Mouse (Mus musculus) lung, embryonic 16.5 days (tissue): ENCODE results near the gene Cd276. TPM values are rescaled to one million over a fixed set of nuclear protein-coding genes. Genes with fewer than 3 reads are reported as not detected.
"Not testable (repeated sequence)": the region's sequence is repeated elsewhere in the genome, so short reads cannot be mapped to it uniquely, and the experiment has no call there.

Source experiments
- ATAC-seq: fragments of 200-750 bp; cut with Nextera tagmentation; 2 replicates; pipeline ENCODE4 v1.8.0; 2017; ENCODE audit warnings: low read depth, mild to moderate bottlenecking, moderate library complexity
- H3K27ac ChIP-seq: fragments of 300-500 bp; sonication (generic); 2 replicates; pipeline ENCODE4 v1.5.1; 2014; ENCODE audit warnings: mild to moderate bottlenecking, control low read depth, low read length
- H3K27me3 ChIP-seq: fragments of 300-500 bp; sonication (generic); 2 replicates; pipeline ENCODE4 v1.6.1; 2014; ENCODE audit warnings: low read depth, low read length, mixed read lengths; ENCODE audit not compliant: control insufficient read depth, insufficient read depth
- H3K36me3 ChIP-seq: fragments of 300-500 bp; sonication (generic); 2 replicates; pipeline ENCODE4 v1.6.1; 2014; ENCODE audit warnings: low read length; ENCODE audit not compliant: control insufficient read depth, insufficient read depth
- H3K4me1 ChIP-seq: fragments of 300-500 bp; sonication (generic); replicated peaks from 2 replicates; pipeline ENCODE4 v1.6.1; 2014; ENCODE audit warnings: low read length, mixed read lengths; ENCODE audit not compliant: control insufficient read depth, insufficient read depth
- H3K4me2 ChIP-seq: fragments of 300-500 bp; sonication (generic); 2 replicates; pipeline ENCODE4 v1.6.1; 2014; ENCODE audit warnings: low read depth, low read length, control low read depth
- H3K4me3 ChIP-seq: fragments of 300-500 bp; sonication (generic); 2 replicates; pipeline ENCODE4 v1.5.1; 2014; ENCODE audit warnings: mild to moderate bottlenecking, low read length, control low read depth
- H3K9ac ChIP-seq: fragments of 300-500 bp; sonication (generic); 2 replicates; pipeline ENCODE4 v1.6.1; 2014; ENCODE audit warnings: low read length, control low read depth
- H3K9me3 ChIP-seq: fragments of 300-500 bp; sonication (generic); 2 replicates; pipeline ENCODE4 v1.6.1; 2016; ENCODE audit warnings: low read length; ENCODE audit not compliant: control insufficient read depth
- WGBS: fragments of 180-500 bp; shearing (Covaris S2); extraction: QIAGEN DNeasy Blood & Tissue Kit; methylation state at CpG from one replicate; pipeline ENCODE4 v1.1.7; 2014; 5-methylcytosine and 5-hydroxymethylcytosine counted together
- polyA plus RNA-seq: library from polyadenylated mRNA; unstranded; fragments of >200 nt; fragmentation: Nextera tagmentation; extraction: Ambion mirVana; gene quantifications from 2 replicates; pipeline ENCODE4 v1.2.1, GENCODE M21; 2015

The Cd276 gene
- polyA plus RNA-seq, 1 experiment from 2014 or later: 41.2 TPM

DNA sequence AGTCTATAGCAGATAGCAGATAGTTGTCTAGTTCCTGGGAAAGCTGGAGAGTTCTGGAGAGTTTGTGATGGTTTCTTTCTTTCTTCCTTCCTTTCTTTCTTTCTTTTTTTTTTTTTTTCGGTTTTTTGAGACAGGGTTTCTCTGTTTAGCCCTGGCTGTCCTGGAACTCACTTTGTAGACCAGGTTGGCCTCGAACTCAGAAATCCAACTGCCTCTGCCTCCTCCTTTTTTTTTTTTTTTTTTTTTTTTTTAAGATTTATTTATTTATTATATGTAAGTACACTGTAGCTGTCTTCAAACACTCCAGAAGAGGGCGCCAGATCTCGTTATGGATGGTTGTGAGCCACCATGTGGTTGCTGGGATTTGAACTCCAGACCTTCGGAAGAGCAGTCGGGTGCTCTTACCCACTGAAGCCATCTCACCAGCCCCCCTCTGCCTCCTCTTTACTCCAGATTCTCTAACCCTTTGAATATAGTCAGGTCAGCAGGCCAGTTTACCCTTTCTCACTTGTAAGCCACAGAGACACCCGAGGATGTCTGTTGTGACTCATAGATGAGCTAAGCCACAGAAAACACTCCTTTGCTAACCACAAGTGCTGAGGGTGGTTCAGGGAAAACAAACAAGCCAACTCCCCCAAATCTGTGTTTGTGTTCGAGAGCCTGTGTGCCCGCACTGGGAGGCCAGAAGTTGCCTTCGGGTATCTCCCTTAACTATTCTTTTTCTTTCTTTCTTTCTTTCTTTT lies 25.4 kb upstream of the Cd276 start:
- not testable (repeated sequence) for H3K4me3 ChIP-seq, H3K9me3 ChIP-seq, H3K36me3 ChIP-seq, H3K27ac ChIP-seq, ATAC-seq, H3K4me1 ChIP-seq, H3K4me2 ChIP-seq, H3K27me3 ChIP-seq, H3K9ac ChIP-seq
- 75% methylated on average over 10 of the region's 10 CpGs for WGBS

- Histone ChIP-seq H3K27me3 (no peaks in the 10 kb centered on the region), H3K27ac (no peak overlapping the region), H3K4me2 (no peak overlapping the region), H3K9me3 (no peaks in the 10 kb centered on the region), H3K9ac (no peak overlapping the region), H3K36me3 (no peaks in the 10 kb centered on the region), H3K4me3 (no peak overlapping the region), H3K4me1 (peaks cover 7% of the 10 kb centered on the region)
- no peak for ATAC-seq
- WGBS: 7% methylated on average over 3 of the region's 3 CpGs
Observed at GRCm38 (mm10) chr9:58578669-58579068, 23.4 kb upstream of the Cd276 start.

- H3K9ac ChIP-seq: no peak overlapping the region
- no peaks in the 10 kb centered on the region for H3K27me3 ChIP-seq
Observed at GRCm38 (mm10) chr9:58571001-58571400, 15.8 kb upstream of the Cd276 start.

GRCm38 (mm10) chr9:58567682-58568081 lies 12.4 kb upstream of the Cd276 start:
- H3K36me3 ChIP-seq: no peaks in the 10 kb centered on the region
- no peaks in the 10 kb centered on the region for H3K9me3 ChIP-seq
- H3K4me2 ChIP-seq: no peak overlapping the region
- H3K27me3 ChIP-seq: no peaks in the 10 kb centered on the region
- no peak overlapping the region for H3K4me3 ChIP-seq
- no peaks in the 10 kb centered on the region for H3K4me1 ChIP-seq
- no peak for ATAC-seq
- H3K27ac ChIP-seq: no peak overlapping the region
- no peak overlapping the region for H3K9ac ChIP-seq

More at GRCm38 (mm10) chr9:58571001-58571400, 15.8 kb upstream of the Cd276 start:
- 94% methylated on average over 1 of the region's 1 CpGs for WGBS
- H3K4me2 ChIP-seq: no peak overlapping the region
- H3K4me3 ChIP-seq: no peak overlapping the region
- no peaks in the 10 kb centered on the region for H3K4me1 ChIP-seq
- no peak overlapping the region for H3K27ac ChIP-seq
- H3K9me3 ChIP-seq: no peaks in the 10 kb centered on the region
- ATAC-seq: no peak
- H3K36me3 ChIP-seq: no peaks in the 10 kb centered on the region

GRCm38 (mm10) chr9:58565945-58566344 lies 10.7 kb upstream of the Cd276 start:
- not testable (repeated sequence) for H3K4me3 ChIP-seq, H3K27me3 ChIP-seq, H3K9me3 ChIP-seq, H3K27ac ChIP-seq, H3K4me1 ChIP-seq, H3K4me2 ChIP-seq, H3K9ac ChIP-seq, ATAC-seq, H3K36me3 ChIP-seq
- 69% methylated on average over 3 of the region's 3 CpGs for WGBS

- Histone ChIP-seq H3K4me1 (peaks cover 18% of the 10 kb centered on the region), H3K36me3 (no peaks in the 10 kb centered on the region), H3K4me3 (no peak overlapping the region), H3K27me3 (no peaks in the 10 kb centered on the region), H3K9ac (no peak overlapping the region), H3K4me2 (no peak overlapping the region), H3K9me3 (no peaks in the 10 kb centered on the region), H3K27ac (no peak overlapping the region)
- WGBS: 55% methylated on average over 3 of the region's 3 CpGs
- no peak for ATAC-seq
Observed at GRCm38 (mm10) chr9:58560211-58560610, 5.0 kb upstream of the Cd276 start.

DNA sequence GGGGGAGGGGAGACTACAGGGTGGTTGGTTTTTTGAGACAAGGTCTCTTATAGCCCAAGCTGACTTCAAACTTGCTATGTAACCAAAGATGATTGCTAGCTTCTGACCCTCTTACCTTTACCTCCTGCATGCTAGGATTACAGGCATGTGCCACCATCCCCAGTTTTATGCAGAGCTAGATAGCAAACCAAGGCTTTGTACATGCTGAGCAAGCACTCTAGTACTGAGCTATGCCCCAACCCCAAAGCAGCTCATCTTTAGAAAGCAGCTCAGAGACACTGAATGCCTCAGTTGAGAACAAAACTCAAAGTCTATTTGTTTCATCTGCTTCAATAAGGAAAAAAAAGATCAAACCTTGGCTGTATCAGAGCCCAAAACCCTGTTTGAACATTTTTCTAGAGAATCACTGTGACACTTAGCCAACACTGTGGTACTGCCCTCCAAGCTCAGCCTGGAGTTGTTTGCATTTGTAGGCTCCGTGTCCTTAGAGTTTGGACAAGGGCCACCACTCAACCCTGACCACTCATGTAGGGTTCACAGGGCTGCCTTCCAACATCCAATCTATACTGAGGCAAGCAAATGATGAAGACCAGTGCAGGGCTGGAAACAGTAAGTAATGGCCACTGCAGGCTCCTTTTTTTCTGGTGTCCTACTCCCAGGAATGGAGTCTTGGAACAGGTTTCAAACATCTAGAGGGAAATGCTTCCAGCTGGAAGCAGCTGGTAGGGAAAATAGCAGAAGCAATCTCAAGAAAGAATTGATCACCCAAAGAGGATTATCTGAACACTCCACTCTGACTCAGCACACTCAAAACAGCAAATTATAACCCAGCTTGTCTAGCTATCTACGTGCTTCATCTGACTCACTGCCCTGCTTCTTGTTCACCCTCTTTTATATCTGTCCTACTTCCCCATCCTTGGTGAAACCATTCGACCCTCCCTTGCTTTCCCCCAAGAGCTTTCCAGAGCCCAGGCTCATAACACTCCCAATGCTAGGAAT lies 2.5 kb upstream of the Cd276 start:
- Histone ChIP-seq H3K27ac (peak overlapping the region; percentile 73), H3K4me1 (peaks cover 25% of the 10 kb centered on the region), H3K36me3 (no peaks in the 10 kb centered on the region), H3K9me3 (no peaks in the 10 kb centered on the region), H3K4me3 (no peak overlapping the region), H3K9ac (no peak overlapping the region), H3K27me3 (no peaks in the 10 kb centered on the region), H3K4me2 (no peak overlapping the region)
- 49% methylated on average over 3 of the region's 3 CpGs for WGBS
- no peak for ATAC-seq

GRCm38 (mm10) chr9:58556627-58557026 lies 1.4 kb upstream of the Cd276 start:
- Histone ChIP-seq H3K27ac (peak overlapping the region; percentile 95), H3K4me1 (peaks cover 25% of the 10 kb centered on the region), H3K36me3 (no peaks in the 10 kb centered on the region), H3K4me2 (no peak overlapping the region; the same call in 1 of the 2 replicates), H3K27me3 (no peaks in the 10 kb centered on the region), H3K4me3 (no peak overlapping the region), H3K9me3 (no peaks in the 10 kb centered on the region), H3K9ac (no peak overlapping the region)
- WGBS: 40% methylated on average over 7 of the region's 7 CpGs
- no peak for ATAC-seq

DNA sequence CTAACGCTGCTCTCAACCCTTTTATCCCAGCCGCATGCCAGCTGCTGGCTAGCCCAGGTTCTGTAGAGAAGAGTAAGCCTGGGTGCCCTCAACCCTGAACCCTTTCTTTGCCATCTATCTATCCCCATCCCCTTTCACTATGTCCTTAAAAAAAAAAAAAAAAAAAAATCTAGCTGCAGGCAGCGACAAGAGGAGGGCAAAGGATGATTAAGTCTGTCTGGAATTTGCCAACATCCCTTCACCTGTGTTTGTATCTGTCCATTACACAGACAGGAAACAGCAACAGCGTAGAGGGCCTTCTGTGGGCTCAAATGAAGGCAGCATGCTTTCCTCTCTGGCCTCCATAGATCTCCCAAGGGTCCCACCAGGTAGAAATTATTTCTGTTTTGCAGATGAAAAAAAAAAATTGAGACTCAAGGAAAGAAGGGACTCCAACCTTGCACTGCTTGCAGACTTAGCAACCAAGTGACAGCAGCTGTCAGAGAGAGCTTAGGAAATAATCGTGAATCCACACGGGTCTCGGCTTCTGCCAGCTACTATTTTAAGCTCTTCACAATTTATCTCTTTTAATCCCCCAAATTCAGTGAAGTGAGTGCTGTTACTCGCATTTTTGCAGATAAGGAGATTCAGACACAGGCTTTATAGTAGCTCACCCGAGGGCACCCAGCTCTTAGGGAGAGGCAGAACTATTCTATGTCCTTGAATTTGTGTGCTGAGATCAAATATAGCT lies 613 bp upstream of the Cd276 start:
- peak overlapping the region; percentile 83 for H3K4me2 ChIP-seq
- H3K4me1 ChIP-seq: peaks cover 25% of the 10 kb centered on the region
- H3K9ac ChIP-seq: peak overlapping the region; percentile 95
- no peaks in the 10 kb centered on the region for H3K36me3 ChIP-seq
- H3K27ac ChIP-seq: peak overlapping the region; percentile 95
- no peaks in the 10 kb centered on the region for H3K9me3 ChIP-seq
- ATAC-seq: no peak
- 7% methylated on average over 9 of the region's 9 CpGs for WGBS
- H3K4me3 ChIP-seq: peak overlapping the region; percentile 88
- no peaks in the 10 kb centered on the region for H3K27me3 ChIP-seq
